Mouse (Mus musculus): ENCODE data around the gene Fgfr2.

Gene Fgfr2

GRCm38 (mm10) chr7:130982371-130982770, 2140.8 kb downstream of the Fgfr2 start:
- DNase-seq, result no peak

GRCm38 (mm10) chr7:130980130-130980529, 2143.0 kb downstream of the Fgfr2 start:
- DNase-seq, result no peak

- DNase-seq, result no peak
Measured at GRCm38 (mm10) chr7:130978545-130978944, 2144.6 kb downstream of the Fgfr2 start.

GRCm38 (mm10) chr7:130977794-130978521, 2145.2 kb downstream of the Fgfr2 start:
- peak; percentile 92 to 94 for DNase-seq

- DNase-seq, result peak; percentile 60 to 63
Measured at GRCm38 (mm10) chr7:130976305-130976935, 2146.7 kb downstream of the Fgfr2 start.

- DNase-seq, result no peak
Measured at GRCm38 (mm10) chr7:130972767-130973166, 2150.4 kb downstream of the Fgfr2 start.

GRCm38 (mm10) chr7:130969507-130969906, 2153.6 kb downstream of the Fgfr2 start:
- DNase-seq, result no peak

- DNase-seq, result no peak
Measured at GRCm38 (mm10) chr7:130969076-130969475, 2154.1 kb downstream of the Fgfr2 start.

GRCm38 (mm10) chr7:130968537-130968936, 2154.6 kb downstream of the Fgfr2 start:
- no peak for DNase-seq

- no peak for DNase-seq
Measured at GRCm38 (mm10) chr7:130967901-130968300, 2155.2 kb downstream of the Fgfr2 start.

GRCm38 (mm10) chr7:130966876-130967275, 2156.3 kb downstream of the Fgfr2 start:
- no peak for DNase-seq

- no peak for DNase-seq
Measured at GRCm38 (mm10) chr7:130966451-130966850, 2156.7 kb downstream of the Fgfr2 start.

GRCm38 (mm10) chr7:130965909-130966365, 2157.2 kb downstream of the Fgfr2 start:
- peak; percentile 81 to 83 for DNase-seq

- DNase-seq, result no peak
Measured at GRCm38 (mm10) chr7:130965396-130965795, 2157.8 kb downstream of the Fgfr2 start.

GRCm38 (mm10) chr7:130964686-130965085, 2158.5 kb downstream of the Fgfr2 start:
- peak; percentile 94 to 95 for DNase-seq

- DNase-seq, result no peak
Measured at GRCm38 (mm10) chr7:130961429-130961828, 2161.7 kb downstream of the Fgfr2 start.

- DNase-seq, result peak; percentile 84 to 88
Measured at GRCm38 (mm10) chr7:130959868-130960267, 2163.3 kb downstream of the Fgfr2 start.

GRCm38 (mm10) chr7:130958551-130958950, 2164.6 kb downstream of the Fgfr2 start:
- no peak for DNase-seq

- DNase-seq, result peak; percentile 74
Measured at GRCm38 (mm10) chr7:130954177-130954601, 2169.0 kb downstream of the Fgfr2 start.

- peak in 1 of 2 experiments; percentile 10 for DNase-seq
Measured at GRCm38 (mm10) chr7:130953376-130953775, 2169.8 kb downstream of the Fgfr2 start.

GRCm38 (mm10) chr7:130951004-130951403, 2172.1 kb downstream of the Fgfr2 start:
- DNase-seq, result peak in 1 of 2 experiments; percentile 28

GRCm38 (mm10) chr7:130950482-130950881, 2172.7 kb downstream of the Fgfr2 start:
- DNase-seq, result no peak

GRCm38 (mm10) chr7:130949331-130949751, 2173.8 kb downstream of the Fgfr2 start:
- peak; percentile 85 to 90 for DNase-seq
